Mouse (Mus musculus) E14TG2a.4 (cell line): Measurements from ENCODE around the gene Sdr42e1.

ENCODE experiments used
- CTCF ChIP-seq: conservative IDR thresholded peaks from 2 replicates; pipeline ENCODE4 v1.5.1; 2014; ENCODE audit warnings: low read length
- NANOG ChIP-seq: IDR thresholded peaks from 2 replicates; pipeline ENCODE4 v1.6.1; 2014; ENCODE audit warnings: borderline replicate concordance, low read length, mixed read lengths
- POU5F1 ChIP-seq: IDR thresholded peaks from 2 replicates; pipeline ENCODE4 v1.6.1; 2014; ENCODE audit warnings: low read length, borderline replicate concordance

DNA sequence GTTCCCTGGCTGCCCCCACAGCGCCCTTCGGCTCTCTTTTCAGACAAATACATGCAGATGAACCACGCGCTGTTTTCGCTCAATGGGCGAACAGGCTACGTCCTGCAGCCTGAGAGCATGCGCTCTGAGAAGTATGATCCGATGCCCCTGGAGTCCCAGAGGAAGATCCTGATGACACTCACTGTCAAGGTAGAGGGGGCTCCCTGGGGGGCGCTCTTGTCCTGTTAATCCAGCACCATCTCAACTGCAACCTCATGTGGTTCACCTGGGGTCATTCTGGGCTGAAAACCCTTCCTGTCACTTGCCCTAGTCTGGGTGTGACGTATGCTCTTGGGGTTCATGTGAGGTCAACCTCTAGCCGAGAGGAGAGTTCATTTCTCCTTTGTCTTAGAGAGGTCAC lies 60.6 kb downstream of the Sdr42e1 start:
- TF ChIP-seq CTCF (no peak), POU5F1 (no peak), NANOG (no peak)
